Mouse (Mus musculus) ovary, postnatal 36 days (tissue): ENCODE measurements at regions not wholly inside any gene's neighbourhood (a gene's known extent, or its start where the extent isn't known, plus 50 kb on each side); places are given as distances from the start of the nearest gene placed in this dataset.

Experiments
- DNase-seq: peaks from one replicate; pipeline ENCODE4 v3.0.0; 2022; ENCODE audit warnings: low spot score, mixed read lengths

DNA sequence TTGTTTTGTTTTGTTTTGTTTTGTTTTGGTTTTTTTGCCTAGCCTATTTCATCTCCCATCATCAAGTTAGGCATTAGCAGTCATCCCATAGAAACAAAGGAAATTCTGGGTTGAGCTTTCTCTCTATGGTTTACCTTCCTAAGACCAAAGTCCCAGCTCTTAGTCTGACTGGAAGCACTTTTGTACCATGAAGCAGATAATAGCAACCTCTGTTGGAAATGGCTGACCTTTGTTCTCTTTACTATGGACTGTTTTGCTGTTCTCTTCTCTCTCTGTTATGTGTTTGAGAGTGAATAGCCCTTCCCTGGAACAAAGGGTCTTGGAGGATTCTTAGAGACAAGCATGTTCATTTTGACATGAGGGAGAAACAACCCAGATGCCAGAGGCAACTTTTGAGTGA is 1681.7 kb upstream of the 5930422O12Rik start:
- DNase-seq: no peak

DNA sequence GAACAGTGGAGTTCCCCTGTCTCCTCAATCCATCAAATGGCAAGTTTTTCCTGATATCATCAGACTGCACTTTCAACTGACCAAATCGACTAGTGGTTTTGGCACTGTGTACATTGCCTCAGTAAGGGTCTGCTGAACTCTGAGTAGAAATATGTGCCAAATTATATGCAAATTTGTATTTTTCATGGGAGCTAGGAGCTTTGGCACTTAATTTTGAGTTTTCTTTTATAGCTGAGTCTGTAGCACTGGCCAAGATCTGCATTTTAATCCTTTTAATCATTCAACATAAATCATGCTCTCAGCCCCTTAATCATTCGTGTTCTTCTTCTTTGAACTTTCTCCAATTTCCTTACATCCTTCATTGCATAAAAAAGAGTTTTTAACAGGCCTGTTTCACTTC is 1678.5 kb upstream of the 5930422O12Rik start:
- no peak for DNase-seq

DNA sequence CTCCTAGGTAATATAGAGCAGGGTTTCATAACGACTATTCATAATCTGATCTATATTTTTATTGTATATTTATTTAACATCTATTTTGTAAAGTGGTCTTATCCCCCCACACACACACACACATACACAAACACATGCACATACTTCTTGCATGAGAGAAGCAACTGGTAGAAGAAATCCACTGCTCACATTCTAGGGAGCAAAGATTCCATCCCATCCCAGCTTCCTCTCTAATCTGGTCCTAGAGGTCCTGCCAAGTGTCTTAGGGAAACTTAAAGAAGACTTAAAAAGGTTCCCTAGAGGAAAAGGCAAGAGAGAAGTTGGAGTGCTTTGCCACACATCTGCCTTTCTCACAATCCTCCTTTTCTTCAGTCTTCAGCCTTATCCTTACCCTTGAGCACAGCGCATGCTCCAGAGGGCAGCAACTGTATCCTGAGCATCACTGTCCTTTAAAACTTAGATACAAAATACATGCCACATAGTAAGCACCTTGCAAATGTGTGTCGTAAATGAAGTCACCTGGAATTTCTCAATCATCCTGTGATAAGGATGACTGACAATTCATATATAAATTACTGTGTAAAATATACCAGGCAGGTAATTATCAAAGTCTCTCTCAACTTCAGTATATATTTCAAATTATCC is 1677.9 kb upstream of the 5930422O12Rik start:
- DNase-seq: no peak

DNA sequence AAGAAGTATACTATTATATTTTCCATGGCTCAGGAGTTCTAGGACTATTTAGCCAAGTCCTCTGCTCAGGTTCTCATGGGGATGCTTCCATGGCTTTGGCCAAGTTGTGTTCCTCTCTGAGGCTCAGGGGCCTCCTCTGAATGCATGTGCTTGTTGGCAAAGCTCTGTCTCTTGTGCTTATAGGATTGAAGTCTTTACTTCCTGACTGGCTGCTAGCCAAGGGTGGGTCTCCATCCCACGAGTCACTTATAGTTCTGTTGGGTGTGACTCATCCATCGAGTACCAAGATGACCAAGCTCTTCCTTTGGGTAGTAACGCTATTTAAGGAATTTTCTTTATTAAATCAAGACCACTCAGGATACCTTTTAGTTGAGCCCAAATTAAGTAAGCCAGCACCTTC is 1672.8 kb upstream of the 5930422O12Rik start:
- DNase-seq: no peak

DNA sequence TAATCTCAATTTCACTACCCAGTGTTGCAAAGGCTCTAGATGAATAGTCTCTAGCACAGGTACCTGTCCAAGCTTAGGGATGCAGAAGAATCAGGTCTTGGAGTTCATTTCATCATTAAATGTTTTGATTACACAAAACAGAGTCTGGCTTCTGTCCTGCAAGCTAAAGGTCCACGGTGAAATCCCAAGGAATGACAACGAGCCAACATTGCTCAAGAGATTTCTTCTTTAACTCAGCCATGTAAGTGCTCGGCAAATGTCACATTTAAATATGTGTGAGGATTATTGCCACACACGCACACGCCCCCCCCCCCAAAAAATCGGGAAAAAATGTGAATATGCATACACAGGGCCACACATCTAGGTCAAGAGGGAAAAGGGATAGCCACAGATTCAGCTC is 1666.4 kb upstream of the 5930422O12Rik start:
- DNase-seq: no peak
